Mouse (Mus musculus): ENCODE measurements around the gene BC107364.
"Not testable (repeated sequence)": the region's sequence is repeated elsewhere in the genome, so short reads cannot be mapped to it uniquely, and the experiment has no call there.

The BC107364 gene

GRCm38 (mm10) chr3:96452262-96452661 is at the start of gene BC107364:
Gene BC107364, minus strand, starts transcription at chr3:96452306.
- not testable (repeated sequence) for DNase-seq (ENCODE audit: low spot score)

GRCm38 (mm10) chr3:96501391-96502115 is 49.4 kb upstream of the BC107364 start:
- peak; percentile 94 for DNase-seq (ENCODE audit: low spot score)

- DNase-seq (ENCODE audit: low spot score), result peak; percentile 78
Observed at GRCm38 (mm10) chr3:96500691-96501265, 48.7 kb upstream of the BC107364 start.

- peak; percentile 94 for DNase-seq (ENCODE audit: low spot score)
Observed at GRCm38 (mm10) chr3:96500289-96500621, 48.1 kb upstream of the BC107364 start.

DNA sequence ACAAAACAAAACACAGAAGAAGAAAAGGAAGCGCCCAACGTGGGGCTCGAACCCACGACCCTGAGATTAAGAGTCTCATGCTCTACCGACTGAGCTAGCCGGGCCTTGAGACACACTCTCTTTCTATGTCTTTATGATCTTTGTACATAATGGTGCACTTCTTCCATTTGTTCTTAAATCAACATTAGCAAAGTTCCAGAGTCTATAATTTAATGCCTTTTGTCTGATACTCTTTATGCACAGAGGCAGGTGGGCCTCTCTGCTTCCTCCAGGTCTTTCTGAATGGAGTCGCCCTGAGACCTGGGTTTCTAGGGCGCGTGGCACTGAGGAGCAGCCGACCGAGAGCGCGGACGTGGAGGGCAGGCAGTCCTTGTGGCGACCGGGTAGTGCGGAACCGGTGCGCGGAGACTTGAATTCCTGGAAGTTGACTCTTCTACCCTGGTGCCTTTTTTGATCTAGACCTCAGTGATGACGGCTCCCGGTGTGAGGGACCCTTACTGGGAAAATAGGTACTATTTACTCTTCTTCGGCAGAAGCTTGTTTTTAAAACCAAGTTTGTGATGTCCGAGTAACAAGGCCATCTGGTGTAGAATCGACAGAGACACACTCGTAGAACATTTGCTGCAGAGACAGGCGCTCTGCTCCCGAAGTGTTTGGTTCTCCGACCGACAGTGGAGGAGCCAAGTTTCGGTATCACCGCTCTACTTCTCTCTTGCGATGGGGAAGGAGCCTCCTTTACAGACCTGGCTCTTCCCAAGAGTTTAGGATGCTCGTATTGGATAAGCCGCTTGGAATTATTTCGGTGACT is 47.6 kb upstream of the BC107364 start:
- peak; percentile 60 for DNase-seq (ENCODE audit: low spot score)

GRCm38 (mm10) chr3:96498476-96499245 is 46.6 kb upstream of the BC107364 start:
- DNase-seq (ENCODE audit: low spot score), result no peak

- DNase-seq (ENCODE audit: low spot score), result peak; percentile 67
Observed at GRCm38 (mm10) chr3:96497451-96498028, 45.4 kb upstream of the BC107364 start.

GRCm38 (mm10) chr3:96496620-96497275 is 44.6 kb upstream of the BC107364 start:
- not testable (repeated sequence) for DNase-seq (ENCODE audit: low spot score)

GRCm38 (mm10) chr3:96496216-96496615 is 44.1 kb upstream of the BC107364 start:
- DNase-seq (ENCODE audit: low spot score), result no peak

DNA sequence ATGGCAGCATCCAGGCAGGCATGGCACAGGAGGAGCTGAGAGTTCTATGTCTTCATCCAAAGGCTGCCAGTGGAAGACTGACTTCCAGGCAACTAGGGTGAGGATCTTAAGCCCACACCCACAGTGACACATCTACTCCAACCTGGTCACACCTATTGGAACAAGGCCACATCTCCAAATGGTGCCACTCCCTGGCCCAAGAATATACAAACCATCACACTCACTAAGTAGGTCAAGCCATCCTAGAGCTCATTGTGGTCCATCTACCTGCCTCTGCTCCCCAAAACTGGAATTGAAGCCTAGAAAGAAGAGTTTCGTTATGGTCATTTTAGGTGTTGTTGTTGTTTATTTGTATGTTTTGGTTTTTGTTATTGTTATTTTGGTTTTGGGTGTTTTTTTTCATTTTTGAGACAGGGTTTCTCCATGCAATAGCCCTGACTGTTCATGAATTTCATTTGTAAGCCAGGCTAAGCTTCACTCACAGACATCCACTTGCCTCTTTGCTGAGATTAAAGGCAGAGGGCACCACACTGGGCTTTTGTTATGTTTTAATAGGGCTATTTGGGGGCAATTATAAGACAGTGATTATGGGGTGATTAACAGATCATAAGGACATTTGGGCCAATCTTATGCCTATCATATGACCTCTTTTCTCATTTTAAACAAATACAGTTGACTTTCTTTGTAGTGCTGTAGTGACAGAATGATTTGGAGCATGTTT is 43.5 kb upstream of the BC107364 start:
- DNase-seq (ENCODE audit: low spot score), result no peak

- no peak for DNase-seq (ENCODE audit: low spot score)
Observed at GRCm38 (mm10) chr3:96494912-96495311, 42.8 kb upstream of the BC107364 start.

DNA sequence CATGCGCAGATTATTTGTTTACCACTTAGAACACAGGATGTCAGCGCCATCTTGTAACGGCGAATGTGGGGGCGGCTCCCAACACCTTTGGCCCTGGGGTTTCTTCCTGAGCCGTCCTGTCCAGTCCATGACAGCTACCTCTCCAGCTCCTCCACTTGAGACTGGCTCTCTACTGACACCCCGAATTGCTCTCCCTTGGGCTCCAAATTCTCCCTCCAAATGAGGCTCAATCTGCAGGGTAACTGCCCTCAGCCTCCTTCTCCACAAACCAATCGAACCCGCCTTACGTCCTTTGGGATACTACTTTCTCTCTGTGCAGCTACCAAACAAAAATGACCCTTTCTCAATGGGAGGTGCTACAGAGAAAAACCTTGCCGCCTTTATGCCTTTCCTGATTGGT is 42.4 kb upstream of the BC107364 start:
- DNase-seq (ENCODE audit: low spot score), result not testable (repeated sequence)

GRCm38 (mm10) chr3:96489636-96490035 is 37.5 kb upstream of the BC107364 start:
- not testable (repeated sequence) for DNase-seq (ENCODE audit: low spot score)

- not testable (repeated sequence) for DNase-seq (ENCODE audit: low spot score)
Observed at GRCm38 (mm10) chr3:96488907-96489629, 37.0 kb upstream of the BC107364 start.

GRCm38 (mm10) chr3:96488290-96488906 is 36.3 kb upstream of the BC107364 start:
- not testable (repeated sequence) for DNase-seq (ENCODE audit: low spot score)

GRCm38 (mm10) chr3:96487596-96488289 is 35.6 kb upstream of the BC107364 start:
- no peak for DNase-seq (ENCODE audit: low spot score)

DNA sequence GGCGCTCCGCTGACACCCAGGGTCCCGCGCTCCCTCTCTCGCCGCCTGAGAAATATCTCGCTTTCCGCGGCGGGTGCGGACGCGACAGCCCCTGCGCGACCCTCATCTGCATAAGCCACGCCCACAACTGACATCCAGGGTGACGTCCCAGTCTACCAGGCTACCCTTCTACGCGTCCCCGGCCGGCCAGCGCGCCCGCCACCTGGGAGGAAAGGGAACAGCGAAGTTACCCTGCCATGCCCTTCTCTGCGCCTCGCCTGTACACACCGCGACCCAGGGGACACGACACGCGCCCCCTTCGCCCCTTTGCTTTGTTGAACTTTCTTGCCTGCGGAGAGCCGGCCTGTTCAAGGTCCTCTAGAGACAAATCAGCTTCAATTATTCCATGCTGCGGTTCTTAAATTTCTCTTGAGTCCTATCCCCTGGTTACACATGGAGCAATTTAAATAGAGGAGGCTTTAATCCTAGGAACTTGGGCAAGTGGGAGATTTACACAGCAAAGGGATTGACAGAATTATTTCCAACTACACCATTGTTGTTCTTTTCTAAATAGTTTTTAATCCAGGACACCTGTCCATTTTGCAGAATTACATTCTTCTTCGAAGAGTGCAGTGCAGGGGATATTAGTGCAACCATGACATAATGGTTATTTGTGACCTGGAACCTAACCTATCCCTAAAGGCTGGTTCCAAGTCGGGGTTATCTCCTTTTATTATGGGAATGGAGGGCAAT is 34.9 kb upstream of the BC107364 start:
- not testable (repeated sequence) for DNase-seq (ENCODE audit: low spot score)

All from ovary, postnatal 14 days (tissue).